Mouse (Mus musculus) liver, embryonic 13.5 days (tissue): ENCODE data around the gene Slc16a6. TPM values are rescaled to one million over a fixed set of nuclear protein-coding genes. Genes with fewer than 3 reads are reported as not detected.
A peak's percentile ranks its signal among the peaks of the same experiment; 100 is the strongest.

Source experiments
- ATAC-seq: fragments of 200-750 bp; cut with Nextera tagmentation; 2 replicates; pipeline ENCODE4 v1.8.0; 2017; ENCODE audit warnings: low read depth, mild to moderate bottlenecking, moderate number of reproducible peaks, moderate library complexity
- DNase-seq: peaks from one replicate; pipeline ENCODE4 v3.0.0; 2022
- H3K27ac ChIP-seq: fragments of 300-500 bp; sonication (generic); 2 replicates; pipeline ENCODE4 v1.5.1; 2015; ENCODE audit warnings: moderate library complexity, mild to moderate bottlenecking, inconsistent platforms
- H3K27me3 ChIP-seq: fragments of 300-500 bp; sonication (generic); 2 replicates; pipeline ENCODE4 v1.6.1; 2015; ENCODE audit warnings: mild to moderate bottlenecking, inconsistent platforms
- H3K36me3 ChIP-seq: fragments of 300-500 bp; sonication (generic); 2 replicates; pipeline ENCODE4 v1.6.1; 2015; ENCODE audit warnings: mild to moderate bottlenecking, inconsistent platforms
- H3K4me1 ChIP-seq: fragments of 300-500 bp; sonication (generic); replicated peaks from 2 replicates; pipeline ENCODE4 v1.6.1; 2015; ENCODE audit warnings: inconsistent platforms
- H3K4me2 ChIP-seq: fragments of 300-500 bp; sonication (generic); 2 replicates; pipeline ENCODE4 v1.6.1; 2015; ENCODE audit warnings: inconsistent platforms, mild to moderate bottlenecking, moderate library complexity
- H3K4me3 ChIP-seq: fragments of 300-500 bp; sonication (generic); replicated peaks from 2 replicates; pipeline ENCODE4 v1.5.1; 2015; ENCODE audit warnings: mild to moderate bottlenecking, inconsistent platforms
- H3K9ac ChIP-seq: fragments of 300-500 bp; sonication (generic); 2 replicates; pipeline ENCODE4 v1.6.1; 2015; ENCODE audit warnings: mild to moderate bottlenecking, inconsistent platforms
- H3K9me3 ChIP-seq: fragments of 300-500 bp; sonication (generic); replicated peaks from 2 replicates; pipeline ENCODE4 v1.6.1; 2016; ENCODE audit warnings: inconsistent platforms
- WGBS: fragments of 180-500 bp; shearing (Covaris S2); methylation state at CpG from one replicate; pipeline ENCODE4 v1.1.7; 2015; ENCODE audit not compliant: insufficient replicate concordance; 5-methylcytosine and 5-hydroxymethylcytosine counted together
- polyA plus RNA-seq: library from polyadenylated mRNA; unstranded; fragments of >200 nt; fragmentation: Nextera tagmentation; extraction: Ambion mirVana; gene quantifications from 2 replicates; pipeline ENCODE4 v1.2.1, GENCODE M21; 2015

Slc16a6 gene
- polyA plus RNA-seq, 1 experiment from 2014 or later = 47.0 TPM

GRCm38 (mm10) chr11:109480440-109480839, 7.0 kb upstream of the Slc16a6 start:
- Histone ChIP-seq H3K27ac (no peak overlapping the region), H3K4me1 (peaks cover 64% of the 10 kb centered on the region)
- DNase-seq = no peak

GRCm38 (mm10) chr11:109479575-109480285, 6.3 kb upstream of the Slc16a6 start:
- 48% methylated on average over 16 of the region's 16 CpGs for WGBS
- H3K27ac ChIP-seq = no peak overlapping the region

More at GRCm38 (mm10) chr11:109480440-109480839, 7.0 kb upstream of the Slc16a6 start:
- Histone ChIP-seq H3K27me3 (no peaks in the 10 kb centered on the region), H3K4me2 (no peak overlapping the region), H3K36me3 (no peaks in the 10 kb centered on the region), H3K4me3 (no peak overlapping the region), H3K9ac (no peak overlapping the region), H3K9me3 (no peaks in the 10 kb centered on the region)
- ATAC-seq = no peak
- WGBS = 53% methylated on average over 8 of the region's 8 CpGs

GRCm38 (mm10) chr11:109477606-109478380, 4.4 kb upstream of the Slc16a6 start:
- 0 out of 2 replicates have a peak overlapping the region, but pooled peaks have one; percentile 1 for H3K4me2 ChIP-seq
- H3K27me3 ChIP-seq = no peaks in the 10 kb centered on the region
- H3K9ac ChIP-seq = peak overlapping the region; percentile 48; the same call in 1 of the 2 replicates
- H3K36me3 ChIP-seq = no peaks in the 10 kb centered on the region
- peak overlapping the region; percentile 71 for H3K27ac ChIP-seq
- H3K9me3 ChIP-seq = no peaks in the 10 kb centered on the region
- ATAC-seq = no peak
- H3K4me1 ChIP-seq = peaks cover 71% of the 10 kb centered on the region
- DNase-seq = no peak
- H3K4me3 ChIP-seq = no peak overlapping the region
- 64% methylated on average over 16 of the region's 16 CpGs for WGBS

More at GRCm38 (mm10) chr11:109479575-109480285, 6.3 kb upstream of the Slc16a6 start:
- no peak overlapping the region for H3K4me3 ChIP-seq
- DNase-seq = no peak
- peaks cover 66% of the 10 kb centered on the region for H3K4me1 ChIP-seq
- H3K9me3 ChIP-seq = no peaks in the 10 kb centered on the region
- H3K36me3 ChIP-seq = no peaks in the 10 kb centered on the region
- no peak overlapping the region for H3K9ac ChIP-seq
- no peak for ATAC-seq
- no peaks in the 10 kb centered on the region for H3K27me3 ChIP-seq
- H3K4me2 ChIP-seq = no peak overlapping the region

GRCm38 (mm10) chr11:109476653-109477052, 3.3 kb upstream of the Slc16a6 start:
- Histone ChIP-seq H3K4me1 (peaks cover 72% of the 10 kb centered on the region), H3K9ac (peak overlapping the region; percentile 24; the same call in 1 of the 2 replicates)

GRCm38 (mm10) chr11:109476241-109476640, 2.8 kb upstream of the Slc16a6 start:
- DNase-seq = no peak
- Histone ChIP-seq H3K27ac (peak overlapping the region; percentile 71), H3K27me3 (no peaks in the 10 kb centered on the region), H3K9ac (peak overlapping the region; percentile 24), H3K9me3 (no peaks in the 10 kb centered on the region), H3K4me2 (0 out of 2 replicates have a peak overlapping the region, but pooled peaks have one; percentile 9), H3K4me3 (no peak overlapping the region), H3K36me3 (no peaks in the 10 kb centered on the region), H3K4me1 (peaks cover 76% of the 10 kb centered on the region)
- ATAC-seq = no peak
- 44% methylated on average over 2 of the region's 2 CpGs for WGBS

More at GRCm38 (mm10) chr11:109476653-109477052, 3.3 kb upstream of the Slc16a6 start:
- no peaks in the 10 kb centered on the region for H3K9me3 ChIP-seq
- no peaks in the 10 kb centered on the region for H3K36me3 ChIP-seq
- no peaks in the 10 kb centered on the region for H3K27me3 ChIP-seq
- ATAC-seq = no peak
- 0 out of 2 replicates have a peak overlapping the region, but pooled peaks have one; percentile 9 for H3K4me2 ChIP-seq
- no peak overlapping the region for H3K4me3 ChIP-seq
- H3K27ac ChIP-seq = peak overlapping the region; percentile 71
- no peak for DNase-seq
- 18% methylated on average over 6 of the region's 6 CpGs for WGBS

GRCm38 (mm10) chr11:109475717-109476116, 2.3 kb upstream of the Slc16a6 start:
- no peaks in the 10 kb centered on the region for H3K27me3 ChIP-seq
- ATAC-seq (no peak), DNase-seq (no peak)
- no peak overlapping the region for H3K4me2 ChIP-seq
- H3K4me3 ChIP-seq = no peak overlapping the region
- H3K4me1 ChIP-seq = peaks cover 76% of the 10 kb centered on the region
- WGBS = 82% methylated on average over 4 of the region's 4 CpGs
- H3K27ac ChIP-seq = peak overlapping the region; percentile 71; the same call in 1 of the 2 replicates
- peak overlapping the region; percentile 24; the same call in 1 of the 2 replicates for H3K9ac ChIP-seq
- H3K9me3 ChIP-seq = no peaks in the 10 kb centered on the region
- H3K36me3 ChIP-seq = no peaks in the 10 kb centered on the region

GRCm38 (mm10) chr11:109474836-109475235, 1.4 kb upstream of the Slc16a6 start:
- H3K27ac ChIP-seq = peak overlapping the region; percentile 97; the same call in 1 of the 2 replicates

GRCm38 (mm10) chr11:109474086-109474742, 816 bp upstream of the Slc16a6 start:
- 7% methylated on average over 14 of the region's 14 CpGs for WGBS
- Histone ChIP-seq H3K9me3 (no peaks in the 10 kb centered on the region), H3K4me3 (peak overlapping the region; percentile 86), H3K36me3 (peaks cover 4% of the 10 kb centered on the region), H3K9ac (peak overlapping the region; percentile 98), H3K27me3 (no peaks in the 10 kb centered on the region), H3K4me2 (peak overlapping the region; percentile 96), H3K4me1 (peaks cover 76% of the 10 kb centered on the region), H3K27ac (peak overlapping the region; percentile 97)
- ATAC-seq (no peak), DNase-seq (no peak)

More at GRCm38 (mm10) chr11:109474836-109475235, 1.4 kb upstream of the Slc16a6 start:
- no peak for DNase-seq
- H3K4me1 ChIP-seq = peaks cover 76% of the 10 kb centered on the region
- H3K27me3 ChIP-seq = no peaks in the 10 kb centered on the region
- H3K4me3 ChIP-seq = no peak overlapping the region
- H3K9ac ChIP-seq = peak overlapping the region; percentile 98
- peak overlapping the region; percentile 96 for H3K4me2 ChIP-seq
- no peak for ATAC-seq
- 70% methylated on average over 13 of the region's 13 CpGs for WGBS
- no peaks in the 10 kb centered on the region for H3K36me3 ChIP-seq
- H3K9me3 ChIP-seq = no peaks in the 10 kb centered on the region

- Histone ChIP-seq H3K4me3 (peak overlapping the region; percentile 86), H3K9ac (peak overlapping the region; percentile 98), H3K27me3 (no peaks in the 10 kb centered on the region), H3K4me2 (peak overlapping the region; percentile 96), H3K4me1 (peaks cover 77% of the 10 kb centered on the region), H3K27ac (peak overlapping the region; percentile 97), H3K9me3 (no peaks in the 10 kb centered on the region), H3K36me3 (peaks cover 16% of the 10 kb centered on the region)
- WGBS = under 1% methylated on average over 12 of the region's 13 CpGs
- DNase-seq = no peak
- no peak for ATAC-seq
Measured at GRCm38 (mm10) chr11:109472821-109473170, 602 bp downstream of the Slc16a6 start.

- WGBS = under 1% methylated on average over 33 of the region's 33 CpGs
- H3K9ac ChIP-seq = peak overlapping the region; percentile 98
- peak overlapping the region; percentile 96 for H3K4me2 ChIP-seq
- H3K9me3 ChIP-seq = no peaks in the 10 kb centered on the region
- H3K4me3 ChIP-seq = peak overlapping the region; percentile 86
- H3K4me1 ChIP-seq = peaks cover 78% of the 10 kb centered on the region
- H3K27ac ChIP-seq = peak overlapping the region; percentile 97
- ATAC-seq (no peak), DNase-seq (peak; percentile 53)
- peaks cover 22% of the 10 kb centered on the region for H3K36me3 ChIP-seq
- no peaks in the 10 kb centered on the region for H3K27me3 ChIP-seq
Measured at GRCm38 (mm10) chr11:109472171-109472691, 1.2 kb downstream of the Slc16a6 start.
